Mouse (Mus musculus) megakaryocyte, embryonic 14.5 days (primary cell): ENCODE data around the gene Glis2.

Experiments used
- FLI1 ChIP-seq: IDR thresholded peaks from 2 replicates; pipeline ENCODE4 v1.6.1; 2012; ENCODE audit warnings: low read length, inconsistent platforms, mixed read lengths
- GATA1 ChIP-seq: IDR thresholded peaks from 3 replicates; pipeline ENCODE4 v1.6.1; 2012; ENCODE audit warnings: mixed read lengths, low read length, inconsistent platforms, borderline replicate concordance

GRCm38 (mm10) chr16:4638891-4639390 lies 44.4 kb downstream of the Glis2 start:
- TF ChIP-seq GATA1 (no peak), FLI1 (no peak)
